Mouse (Mus musculus) thymus, adult 2 months (tissue): ENCODE data around the gene Ndufv2.

Experiments used
- CTCF ChIP-seq: fragments of 200-500 bp; IDR thresholded peaks from 2 replicates; pipeline ENCODE4 v1.5.1; 2012; ENCODE audit warnings: mild to moderate bottlenecking, control low read depth, low read length, moderate library complexity, borderline replicate concordance; ENCODE audit not compliant: control insufficient read depth, poor library complexity, insufficient read depth; ENCODE audit errors: extremely low read depth
- POLR2A ChIP-seq: fragments of 200-500 bp; IDR thresholded peaks from 2 replicates; pipeline ENCODE4 v1.6.1; 2012; ENCODE audit warnings: mild to moderate bottlenecking, low read length, control low read depth, moderate library complexity; ENCODE audit not compliant: control insufficient read depth, poor library complexity, insufficient read depth; ENCODE audit errors: extremely low read depth

DNA sequence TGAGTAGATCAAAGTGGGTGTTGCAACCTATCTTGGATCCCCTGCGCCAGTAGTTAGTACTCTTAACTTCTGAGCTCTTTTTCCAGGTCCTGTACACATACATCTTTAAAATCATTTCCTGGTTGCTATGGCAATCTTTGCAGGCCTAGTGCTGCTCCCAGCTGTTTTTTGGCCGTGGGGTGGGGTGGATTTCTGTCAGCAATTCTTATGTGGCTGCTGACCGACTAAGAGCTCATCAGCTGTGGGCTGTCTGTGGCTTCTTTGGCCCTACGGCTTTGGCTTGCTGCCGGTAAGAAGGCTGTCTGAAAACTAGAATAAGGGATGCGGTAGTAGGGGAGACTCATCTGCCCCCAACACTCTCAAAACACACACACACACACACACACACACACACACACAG is 9.4 kb upstream of the Ndufv2 start:
- TF ChIP-seq CTCF (no peak), POLR2A (no peak)
